Mouse (Mus musculus) neural tube, embryonic 15.5 days (tissue): ENCODE data around the gene Myo16. TPM values are rescaled to one million over a fixed set of nuclear protein-coding genes. Genes with fewer than 3 reads are reported as not detected.
A peak's percentile ranks its signal among the peaks of the same experiment; 100 is the strongest.

ENCODE experiments used
- ATAC-seq: fragments of 200-750 bp; cut with Nextera tagmentation; 2 replicates; pipeline ENCODE4 v1.8.0; 2017; ENCODE audit warnings: mild to moderate bottlenecking, moderate TSS enrichment, moderate library complexity; ENCODE audit not compliant: low FRiP score
- H3K27ac ChIP-seq: fragments of 300-500 bp; sonication (generic); replicated peaks from 2 replicates; pipeline ENCODE4 v1.5.1; 2015; ENCODE audit warnings: mild to moderate bottlenecking, inconsistent platforms
- H3K27me3 ChIP-seq: fragments of 300-500 bp; sonication (generic); replicated peaks from 2 replicates; pipeline ENCODE4 v1.6.1; 2015; ENCODE audit warnings: inconsistent platforms
- H3K36me3 ChIP-seq: fragments of 300-500 bp; sonication (generic); 2 replicates; pipeline ENCODE4 v1.6.1; 2015; ENCODE audit warnings: inconsistent platforms
- H3K4me1 ChIP-seq: fragments of 300-500 bp; sonication (generic); 2 replicates; pipeline ENCODE4 v1.6.1; 2015; ENCODE audit warnings: inconsistent platforms
- H3K4me2 ChIP-seq: fragments of 300-500 bp; sonication (generic); 2 replicates; pipeline ENCODE4 v1.6.1; 2015; ENCODE audit warnings: inconsistent platforms, mild to moderate bottlenecking, moderate library complexity
- H3K4me3 ChIP-seq: fragments of 300-500 bp; sonication (generic); replicated peaks from 2 replicates; pipeline ENCODE4 v1.5.1; 2015; ENCODE audit warnings: mild to moderate bottlenecking, inconsistent platforms
- H3K9ac ChIP-seq: fragments of 300-500 bp; sonication (generic); replicated peaks from 2 replicates; pipeline ENCODE4 v1.6.1; 2015; ENCODE audit warnings: mild to moderate bottlenecking, inconsistent platforms
- H3K9me3 ChIP-seq: fragments of 300-500 bp; sonication (generic); replicated peaks from 2 replicates; pipeline ENCODE4 v1.6.1; 2016; ENCODE audit warnings: inconsistent platforms
- WGBS: fragments of 180-500 bp; shearing (Covaris S2); methylation state at CpG from one replicate; pipeline ENCODE4 v1.1.7; 2015; ENCODE audit warnings: mixed read lengths; 5-methylcytosine and 5-hydroxymethylcytosine counted together
- polyA plus RNA-seq: library from polyadenylated mRNA; unstranded; fragments of >200 nt; fragmentation: Nextera tagmentation; extraction: Ambion mirVana; gene quantifications from 2 replicates; pipeline ENCODE4 v1.2.1, GENCODE M21; 2015

Myo16 gene
- polyA plus RNA-seq, 1 experiment from 2014 or later: 5.6 TPM

DNA sequence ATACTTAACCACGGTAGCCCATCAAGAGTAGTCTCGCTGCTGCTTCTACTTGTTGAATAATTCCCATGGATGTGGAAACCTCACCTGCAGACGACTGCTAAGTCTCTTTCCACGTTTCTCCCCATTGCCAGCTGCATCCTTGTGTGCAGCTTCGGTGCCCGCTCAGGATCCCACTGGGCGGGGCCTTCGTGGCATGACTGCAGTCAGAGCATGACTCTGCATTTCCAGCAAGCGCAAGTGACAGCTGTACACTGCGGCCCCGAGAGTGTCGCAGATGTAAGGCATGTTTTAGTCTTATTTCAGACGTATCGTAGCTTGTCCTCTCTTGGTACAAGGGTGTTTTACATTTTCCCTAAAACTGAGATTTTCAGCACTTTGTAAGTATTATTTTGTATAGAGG, 294.8 kb downstream of the Myo16 start:
- WGBS: 68% methylated on average over 14 of the region's 14 CpGs
- ATAC-seq: no peak
- Histone ChIP-seq H3K9ac (no peak overlapping the region), H3K4me2 (no peak overlapping the region), H3K9me3 (no peaks in the 10 kb centered on the region), H3K36me3 (no peaks in the 10 kb centered on the region), H3K4me1 (peaks cover 7% of the 10 kb centered on the region; the same call in 1 of the 2 replicates), H3K4me3 (no peak overlapping the region), H3K27me3 (no peaks in the 10 kb centered on the region), H3K27ac (no peak overlapping the region)

- no peaks in the 10 kb centered on the region for H3K9me3 ChIP-seq
- no peaks in the 10 kb centered on the region for H3K27me3 ChIP-seq
- ATAC-seq: no peak
- WGBS: 63% methylated on average over 10 of the region's 10 CpGs
- peak overlapping the region; percentile 13; the same call in 1 of the 2 replicates for H3K27ac ChIP-seq
- no peak overlapping the region for H3K4me3 ChIP-seq
- no peak overlapping the region for H3K9ac ChIP-seq
- no peak overlapping the region for H3K4me2 ChIP-seq
- H3K36me3 ChIP-seq: 0 out of 2 replicates have a peak, but pooled peaks cover 3% of the 10 kb centered on the region
- H3K4me1 ChIP-seq: peaks cover 7% of the 10 kb centered on the region; the same call in 1 of the 2 replicates
Observed at GRCm38 (mm10) chr8:10453046-10453445, 299.3 kb downstream of the Myo16 start.

GRCm38 (mm10) chr8:10458151-10458649, 304.5 kb downstream of the Myo16 start:
- Histone ChIP-seq H3K9ac (no peak overlapping the region), H3K36me3 (0 out of 2 replicates have a peak, but pooled peaks cover 3% of the 10 kb centered on the region), H3K4me1 (0 out of 2 replicates have a peak, but pooled peaks cover under 1% of the 10 kb centered on the region), H3K4me3 (no peak overlapping the region), H3K27me3 (no peaks in the 10 kb centered on the region), H3K9me3 (no peaks in the 10 kb centered on the region), H3K27ac (0 out of 2 replicates have a peak overlapping the region, but pooled peaks have one; percentile 6), H3K4me2 (no peak overlapping the region)
- whole genome bisulfite sequencing: 49% methylated on average over 9 of the region's 9 CpGs
- ATAC-seq: no peak

- no peak overlapping the region for H3K4me3 ChIP-seq
- WGBS: 74% methylated on average over 5 of the region's 5 CpGs
- H3K27ac ChIP-seq: no peak overlapping the region
- ATAC-seq: no peak
- no peaks in the 10 kb centered on the region for H3K36me3 ChIP-seq
- H3K9ac ChIP-seq: no peak overlapping the region
- no peak overlapping the region for H3K4me2 ChIP-seq
- no peaks in the 10 kb centered on the region for H3K9me3 ChIP-seq
- no peaks in the 10 kb centered on the region for H3K27me3 ChIP-seq
- H3K4me1 ChIP-seq: no peaks in the 10 kb centered on the region
Observed at GRCm38 (mm10) chr8:10462271-10462670, 308.6 kb downstream of the Myo16 start.

DNA sequence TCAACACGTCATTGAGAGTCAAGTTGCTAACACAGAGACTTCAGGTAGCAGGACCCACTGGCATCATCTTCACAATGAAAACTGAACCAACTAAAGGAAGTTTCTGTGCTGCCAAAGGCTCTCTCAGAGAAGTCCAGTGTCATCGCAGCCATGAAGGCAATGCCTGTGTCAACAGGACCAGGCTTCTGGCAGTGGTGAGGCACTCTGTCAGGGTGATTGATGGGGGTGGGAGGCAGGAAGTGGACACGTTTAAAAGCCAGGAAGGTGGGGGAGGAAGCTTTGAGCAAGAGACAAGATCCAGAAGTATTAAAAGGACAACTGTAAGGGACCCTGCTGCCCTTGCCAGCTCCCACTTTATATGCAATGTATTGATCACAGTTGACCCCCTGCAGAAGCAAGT, 314.8 kb downstream of the Myo16 start:
- Histone ChIP-seq H3K4me2 (no peak overlapping the region), H3K4me1 (no peaks in the 10 kb centered on the region), H3K9me3 (no peaks in the 10 kb centered on the region), H3K9ac (no peak overlapping the region), H3K36me3 (no peaks in the 10 kb centered on the region), H3K27ac (no peak overlapping the region), H3K4me3 (no peak overlapping the region), H3K27me3 (no peaks in the 10 kb centered on the region)
- WGBS: 57% methylated on average over 3 of the region's 3 CpGs
- no peak for ATAC-seq

- no peaks in the 10 kb centered on the region for H3K9me3 ChIP-seq
- H3K4me3 ChIP-seq: no peak overlapping the region
- no peak overlapping the region for H3K4me2 ChIP-seq
- ATAC-seq: no peak
- H3K4me1 ChIP-seq: no peaks in the 10 kb centered on the region
- no peaks in the 10 kb centered on the region for H3K36me3 ChIP-seq
- H3K27me3 ChIP-seq: no peaks in the 10 kb centered on the region
- 61% methylated on average over 2 of the region's 2 CpGs for WGBS
- no peak overlapping the region for H3K27ac ChIP-seq
- no peak overlapping the region for H3K9ac ChIP-seq
Observed at GRCm38 (mm10) chr8:10469658-10470057, 315.9 kb downstream of the Myo16 start.

DNA sequence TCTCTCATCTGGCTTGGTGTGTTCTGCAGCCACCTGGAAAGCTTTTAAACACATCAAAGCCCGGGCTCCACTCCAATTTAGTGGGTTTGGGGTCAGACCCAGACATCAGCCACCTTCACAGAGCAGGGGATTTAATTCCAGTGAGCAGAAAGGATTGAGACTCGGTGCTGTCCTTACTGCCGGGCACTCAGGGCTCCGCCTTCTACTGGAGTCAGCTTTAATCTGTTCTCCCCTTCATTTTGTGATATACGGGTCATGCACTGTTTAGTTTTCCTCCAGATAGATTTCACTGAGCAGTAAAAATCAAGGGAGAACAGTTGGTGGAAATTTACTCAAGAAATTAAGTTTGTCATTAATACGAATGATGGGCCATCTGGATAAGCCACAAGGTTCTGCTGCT, 316.6 kb downstream of the Myo16 start:
- H3K9ac ChIP-seq: no peak overlapping the region
- H3K27me3 ChIP-seq: no peaks in the 10 kb centered on the region
- no peaks in the 10 kb centered on the region for H3K4me1 ChIP-seq
- H3K4me2 ChIP-seq: no peak overlapping the region
- WGBS: 56% methylated on average over 6 of the region's 6 CpGs
- ATAC-seq: no peak
- H3K27ac ChIP-seq: no peak overlapping the region
- H3K36me3 ChIP-seq: no peaks in the 10 kb centered on the region
- no peak overlapping the region for H3K4me3 ChIP-seq
- no peaks in the 10 kb centered on the region for H3K9me3 ChIP-seq

- Histone ChIP-seq H3K9me3 (no peaks in the 10 kb centered on the region), H3K4me3 (no peak overlapping the region), H3K4me1 (no peaks in the 10 kb centered on the region), H3K27ac (no peak overlapping the region), H3K9ac (no peak overlapping the region), H3K27me3 (no peaks in the 10 kb centered on the region), H3K36me3 (no peaks in the 10 kb centered on the region), H3K4me2 (no peak overlapping the region)
- ATAC-seq: no peak
- 83% methylated on average over 3 of the region's 3 CpGs for WGBS
Observed at GRCm38 (mm10) chr8:10472371-10472770, 318.7 kb downstream of the Myo16 start.

GRCm38 (mm10) chr8:10474446-10474845, 320.7 kb downstream of the Myo16 start:
- Histone ChIP-seq H3K27me3 (no peaks in the 10 kb centered on the region), H3K4me3 (no peak overlapping the region), H3K27ac (no peak overlapping the region), H3K4me1 (no peaks in the 10 kb centered on the region), H3K9ac (no peak overlapping the region), H3K36me3 (no peaks in the 10 kb centered on the region), H3K9me3 (no peaks in the 10 kb centered on the region), H3K4me2 (no peak overlapping the region)
- ATAC-seq: no peak
- WGBS: 77% methylated on average over 3 of the region's 3 CpGs

- Histone ChIP-seq H3K4me1 (peaks cover 10% of the 10 kb centered on the region), H3K27me3 (no peaks in the 10 kb centered on the region), H3K4me3 (no peak overlapping the region), H3K27ac (no peak overlapping the region), H3K36me3 (no peaks in the 10 kb centered on the region), H3K9me3 (no peaks in the 10 kb centered on the region), H3K4me2 (no peak overlapping the region), H3K9ac (no peak overlapping the region)
- 60% methylated on average over 10 of the region's 10 CpGs for WGBS
- ATAC-seq: no peak
Observed at GRCm38 (mm10) chr8:10479059-10479458, 325.3 kb downstream of the Myo16 start.

DNA sequence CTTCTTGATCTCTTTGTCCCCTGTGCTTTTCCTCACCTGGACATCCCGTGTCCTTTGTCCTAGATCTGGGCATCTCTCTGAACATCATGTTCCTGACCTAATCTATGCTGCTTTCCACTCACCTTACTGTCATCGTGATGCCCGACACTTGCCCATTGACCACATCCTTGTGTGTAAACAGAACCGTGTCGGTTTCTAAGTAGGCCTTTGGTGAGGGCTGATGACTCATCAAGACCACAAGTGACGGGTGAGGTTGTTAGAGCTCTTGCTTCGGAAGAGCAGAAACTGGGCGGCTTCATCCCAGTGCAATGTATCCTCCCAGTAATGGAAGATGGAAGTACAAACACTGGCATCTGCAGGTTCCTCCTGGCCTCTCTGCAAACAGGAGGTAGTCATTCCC, 327.1 kb downstream of the Myo16 start:
- no peak overlapping the region for H3K27ac ChIP-seq
- no peak for ATAC-seq
- H3K4me3 ChIP-seq: no peak overlapping the region
- peaks cover 10% of the 10 kb centered on the region for H3K4me1 ChIP-seq
- no peak overlapping the region for H3K4me2 ChIP-seq
- H3K27me3 ChIP-seq: no peaks in the 10 kb centered on the region
- H3K36me3 ChIP-seq: peaks cover 3% of the 10 kb centered on the region; the same call in 1 of the 2 replicates
- 92% methylated on average over 8 of the region's 8 CpGs for WGBS
- H3K9me3 ChIP-seq: no peaks in the 10 kb centered on the region
- no peak overlapping the region for H3K9ac ChIP-seq

DNA sequence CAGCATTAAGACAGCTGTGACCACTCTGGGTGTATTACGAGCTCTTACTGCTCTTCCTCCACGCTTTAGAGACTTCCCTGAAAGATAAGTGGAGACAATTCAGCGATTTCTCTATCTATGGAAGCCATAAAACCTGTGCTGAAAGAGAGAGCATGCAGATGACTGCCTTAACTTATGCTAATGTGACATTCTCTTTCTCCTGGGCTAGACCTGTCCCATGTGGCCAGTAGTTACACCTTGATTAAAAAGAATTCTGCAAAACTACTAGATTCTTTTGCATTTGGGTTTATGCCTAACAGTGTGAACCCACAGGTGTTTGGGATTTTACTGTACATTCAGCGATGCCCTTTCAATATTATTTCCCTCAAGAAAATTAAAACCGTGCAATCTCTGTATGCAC, 328.4 kb downstream of the Myo16 start:
- Histone ChIP-seq H3K4me2 (no peak overlapping the region), H3K36me3 (peaks cover 3% of the 10 kb centered on the region; the same call in 1 of the 2 replicates), H3K4me3 (no peak overlapping the region), H3K27me3 (no peaks in the 10 kb centered on the region), H3K4me1 (peaks cover 10% of the 10 kb centered on the region), H3K9me3 (no peaks in the 10 kb centered on the region), H3K9ac (no peak overlapping the region), H3K27ac (peak overlapping the region; percentile 6; the same call in 1 of the 2 replicates)
- no peak for ATAC-seq
- 49% methylated on average over 5 of the region's 5 CpGs for WGBS
